Mouse (Mus musculus): ENCODE measurements around the gene 2010111I01Rik. TPM values are rescaled to one million over a fixed set of nuclear protein-coding genes. Genes with fewer than 3 reads are reported as not detected.

2010111I01Rik gene
- polyA plus RNA-seq, 1 experiment from 2014 or later: 119 TPM

DNA sequence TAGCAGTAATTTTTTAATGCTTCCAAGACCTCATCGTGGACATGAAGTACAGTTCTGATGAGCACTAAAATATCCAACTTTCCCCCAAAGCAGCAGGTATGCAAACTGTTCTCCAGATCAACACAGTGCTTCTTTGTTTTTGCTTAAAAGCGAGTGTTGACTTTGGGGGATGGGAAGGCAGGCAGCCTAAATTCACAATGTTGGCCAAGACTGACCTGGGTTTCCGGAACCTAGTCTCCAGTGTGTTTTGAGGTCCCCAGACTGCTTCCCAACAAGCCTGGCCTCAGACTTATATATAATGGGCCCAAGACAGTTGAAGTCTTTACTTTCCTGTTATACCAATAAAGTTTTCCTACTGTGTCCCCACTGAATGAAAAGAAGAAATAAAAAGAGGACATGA is 359.6 kb downstream of the 2010111I01Rik start:
- Histone ChIP-seq H3K4me3 (replicated peaks; ENCODE audit: low read length) (no peak overlapping the region), H3K36me3 (ENCODE audit: control insufficient read depth, insufficient read depth, low read length) (no peaks in the 10 kb centered on the region), H3K9ac (ENCODE audit: low read length) (no peak overlapping the region), H3K9me3 (replicated peaks; ENCODE audit: control insufficient read depth, low read length) (no peaks in the 10 kb centered on the region), H3K4me1 (ENCODE audit: control insufficient read depth, insufficient read depth, low read length) (peaks cover 17% of the 10 kb centered on the region; the same call in 1 of the 2 replicates), H3K27ac (ENCODE audit: low read length) (peak overlapping the region; percentile 80), H3K27me3 (ENCODE audit: control insufficient read depth, insufficient read depth, low read length) (no peaks in the 10 kb centered on the region), H3K4me2 (ENCODE audit: low read depth, low read length) (no peak overlapping the region)
- WGBS: 50% methylated on average over 3 of the region's 3 CpGs
- no peak for ATAC-seq (ENCODE audit: insufficient read depth, low FRiP score)

DNA sequence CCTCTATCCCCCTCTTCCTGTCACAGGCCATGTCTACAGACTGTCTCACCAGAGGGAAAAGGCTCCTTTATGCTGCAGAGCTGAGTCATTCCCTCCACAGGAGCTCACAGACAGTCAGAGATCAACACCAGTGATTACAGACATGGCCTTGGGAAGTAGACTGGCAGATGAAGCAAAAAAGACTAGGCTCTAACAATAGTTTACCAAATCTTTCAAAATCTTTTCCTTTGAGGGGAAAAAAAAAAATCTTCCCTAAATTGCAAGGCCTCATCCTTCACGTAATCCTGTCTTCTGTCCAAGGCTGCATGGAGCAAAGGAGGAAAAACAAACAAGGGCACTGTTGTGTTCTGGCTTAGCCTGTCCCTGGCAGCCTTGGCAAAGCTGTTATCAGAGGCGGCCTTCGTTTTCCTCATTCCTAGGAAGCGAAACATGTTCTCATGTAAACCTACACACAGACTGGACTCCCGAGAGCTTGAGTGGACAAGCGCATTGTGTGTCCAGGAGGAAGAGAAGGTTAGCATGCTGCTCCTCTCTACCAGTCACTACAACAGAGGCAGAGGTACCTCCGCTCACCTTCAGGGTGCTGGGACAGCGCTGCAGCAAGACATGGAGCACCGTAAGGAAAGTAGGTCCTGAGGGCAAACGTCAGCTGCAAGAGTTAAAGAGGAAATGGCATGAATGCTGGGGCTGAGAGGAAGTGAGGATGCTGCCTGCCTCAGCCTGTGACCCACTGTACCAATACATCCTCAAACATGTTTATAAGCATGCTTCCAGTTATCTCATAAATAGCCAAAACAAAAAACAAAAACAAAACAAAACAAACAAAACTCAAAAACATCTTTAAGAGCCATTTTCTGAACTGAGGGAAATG is 360.5 kb downstream of the 2010111I01Rik start:
- 58% methylated on average over 10 of the region's 10 CpGs for WGBS
- H3K4me3 ChIP-seq (replicated peaks; ENCODE audit: low read length): no peak overlapping the region
- peak overlapping the region; percentile 80 for H3K27ac ChIP-seq (ENCODE audit: low read length)
- no peaks in the 10 kb centered on the region for H3K36me3 ChIP-seq (ENCODE audit: control insufficient read depth, insufficient read depth, low read length)
- H3K4me1 ChIP-seq (ENCODE audit: control insufficient read depth, insufficient read depth, low read length): peaks cover 20% of the 10 kb centered on the region; the same call in 1 of the 2 replicates
- H3K9me3 ChIP-seq (replicated peaks; ENCODE audit: control insufficient read depth, low read length): no peaks in the 10 kb centered on the region
- no peaks in the 10 kb centered on the region for H3K27me3 ChIP-seq (ENCODE audit: control insufficient read depth, insufficient read depth, low read length)
- H3K4me2 ChIP-seq (ENCODE audit: low read depth, low read length): no peak overlapping the region
- no peak overlapping the region for H3K9ac ChIP-seq (ENCODE audit: low read length)
- ATAC-seq (ENCODE audit: insufficient read depth, low FRiP score): no peak

DNA sequence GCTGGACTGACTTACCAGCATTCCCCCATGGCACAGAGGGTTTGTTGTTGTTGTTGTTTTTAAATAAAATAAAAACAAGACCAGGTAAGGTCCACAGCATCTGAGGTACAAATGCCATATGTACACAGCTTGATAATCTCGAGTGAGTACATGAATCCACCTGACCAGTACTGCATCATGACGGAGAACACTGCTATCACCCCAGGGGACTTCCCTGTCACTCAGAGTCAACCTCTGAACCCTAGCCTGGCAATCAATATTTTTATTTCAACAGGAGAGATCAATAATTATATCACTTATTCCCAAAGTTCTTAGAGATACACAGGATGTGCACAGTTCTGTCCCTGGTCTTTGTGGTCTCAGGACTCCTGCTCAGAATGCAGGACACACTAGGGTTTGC is 361.3 kb downstream of the 2010111I01Rik start:
- 61% methylated on average over 2 of the region's 2 CpGs for WGBS
- no peak for ATAC-seq (ENCODE audit: insufficient read depth, low FRiP score)

DNA sequence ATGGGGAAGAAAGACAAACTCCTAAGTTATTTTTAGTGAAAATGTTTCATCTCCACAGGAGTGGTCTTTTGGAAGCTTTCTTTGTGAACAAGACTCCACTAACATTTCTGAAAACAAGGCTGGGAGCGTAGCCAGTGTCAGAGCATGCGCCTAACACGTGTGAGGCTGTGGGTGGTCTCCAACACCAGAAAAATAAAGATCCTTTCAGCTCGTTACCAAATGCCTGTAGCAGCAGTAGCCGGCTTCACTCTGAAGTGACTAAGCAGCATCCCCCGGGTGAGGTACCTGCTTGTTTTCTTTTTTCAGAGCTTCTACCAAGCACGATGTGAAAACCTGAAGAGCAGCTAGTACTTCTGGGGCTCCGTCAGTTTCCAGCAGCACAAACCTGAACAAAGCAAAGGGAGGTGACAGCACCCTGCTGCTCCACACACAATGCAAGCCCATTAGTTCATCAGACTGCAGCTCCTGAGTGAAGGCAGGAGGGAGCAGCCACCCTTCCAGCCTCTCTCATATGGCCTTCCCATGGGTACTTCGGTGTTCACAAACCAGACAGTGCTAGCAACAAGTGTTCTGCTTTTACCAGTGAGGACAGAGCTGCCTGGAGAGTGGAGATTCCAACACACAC is 365.7 kb downstream of the 2010111I01Rik start:
- no peak for ATAC-seq (ENCODE audit: insufficient read depth, low FRiP score)

More for the DNA sequence above, 361.3 kb downstream of the 2010111I01Rik start:
- Histone ChIP-seq H3K9me3 (replicated peaks; ENCODE audit: control insufficient read depth, low read length) (no peaks in the 10 kb centered on the region), H3K9ac (ENCODE audit: low read length) (no peak overlapping the region), H3K27me3 (ENCODE audit: control insufficient read depth, insufficient read depth, low read length) (no peaks in the 10 kb centered on the region), H3K36me3 (ENCODE audit: control insufficient read depth, insufficient read depth, low read length) (no peaks in the 10 kb centered on the region), H3K27ac (ENCODE audit: low read length) (no peak overlapping the region), H3K4me1 (ENCODE audit: control insufficient read depth, insufficient read depth, low read length) (peaks cover 20% of the 10 kb centered on the region), H3K4me3 (replicated peaks; ENCODE audit: low read length) (no peak overlapping the region), H3K4me2 (ENCODE audit: low read depth, low read length) (no peak overlapping the region)

DNA sequence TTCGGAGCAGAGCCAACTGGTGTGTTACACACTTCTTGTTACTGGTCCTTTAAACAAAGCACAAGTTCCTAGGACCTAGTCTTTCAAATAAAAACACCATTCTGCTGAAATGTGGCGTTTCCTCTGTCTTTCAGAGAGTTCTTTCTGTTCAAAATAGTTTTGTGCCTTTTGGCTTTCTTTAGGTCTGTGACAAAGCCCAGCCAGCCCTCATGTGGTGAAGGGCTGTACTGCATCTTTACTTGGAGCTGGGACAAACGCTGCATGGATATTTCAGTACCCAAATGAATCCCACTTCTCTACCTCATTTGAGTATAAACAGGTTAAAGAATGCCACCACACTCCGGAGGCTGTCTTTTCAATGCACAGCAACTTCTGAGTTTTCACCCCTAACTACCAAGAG is 366.7 kb downstream of the 2010111I01Rik start:
- H3K4me2 ChIP-seq (ENCODE audit: low read depth, low read length): no peak overlapping the region
- H3K9ac ChIP-seq (ENCODE audit: low read length): no peak overlapping the region
- 37% methylated on average over 4 of the region's 4 CpGs for WGBS
- H3K36me3 ChIP-seq (ENCODE audit: control insufficient read depth, insufficient read depth, low read length): no peaks in the 10 kb centered on the region
- no peaks in the 10 kb centered on the region for H3K9me3 ChIP-seq (replicated peaks; ENCODE audit: control insufficient read depth, low read length)
- ATAC-seq (ENCODE audit: insufficient read depth, low FRiP score): no peak
- peaks cover 13% of the 10 kb centered on the region for H3K4me1 ChIP-seq (ENCODE audit: control insufficient read depth, insufficient read depth, low read length)
- no peak overlapping the region for H3K4me3 ChIP-seq (replicated peaks; ENCODE audit: low read length)
- 0 out of 2 replicates have a peak overlapping the region, but pooled peaks have one; percentile 0 for H3K27ac ChIP-seq (ENCODE audit: low read length)
- no peaks in the 10 kb centered on the region for H3K27me3 ChIP-seq (ENCODE audit: control insufficient read depth, insufficient read depth, low read length)

More for the DNA sequence above, 365.7 kb downstream of the 2010111I01Rik start:
- Histone ChIP-seq H3K36me3 (ENCODE audit: control insufficient read depth, insufficient read depth, low read length) (no peaks in the 10 kb centered on the region), H3K27me3 (ENCODE audit: control insufficient read depth, insufficient read depth, low read length) (no peaks in the 10 kb centered on the region), H3K4me2 (ENCODE audit: low read depth, low read length) (no peak overlapping the region), H3K4me1 (ENCODE audit: control insufficient read depth, insufficient read depth, low read length) (peaks cover 5% of the 10 kb centered on the region; the same call in 1 of the 2 replicates), H3K4me3 (replicated peaks; ENCODE audit: low read length) (no peak overlapping the region), H3K27ac (ENCODE audit: low read length) (peak overlapping the region; percentile 46; the same call in 1 of the 2 replicates), H3K9me3 (replicated peaks; ENCODE audit: control insufficient read depth, low read length) (no peaks in the 10 kb centered on the region), H3K9ac (ENCODE audit: low read length) (0 out of 2 replicates have a peak overlapping the region, but pooled peaks have one; percentile 26)
- WGBS: 34% methylated on average over 9 of the region's 9 CpGs

DNA sequence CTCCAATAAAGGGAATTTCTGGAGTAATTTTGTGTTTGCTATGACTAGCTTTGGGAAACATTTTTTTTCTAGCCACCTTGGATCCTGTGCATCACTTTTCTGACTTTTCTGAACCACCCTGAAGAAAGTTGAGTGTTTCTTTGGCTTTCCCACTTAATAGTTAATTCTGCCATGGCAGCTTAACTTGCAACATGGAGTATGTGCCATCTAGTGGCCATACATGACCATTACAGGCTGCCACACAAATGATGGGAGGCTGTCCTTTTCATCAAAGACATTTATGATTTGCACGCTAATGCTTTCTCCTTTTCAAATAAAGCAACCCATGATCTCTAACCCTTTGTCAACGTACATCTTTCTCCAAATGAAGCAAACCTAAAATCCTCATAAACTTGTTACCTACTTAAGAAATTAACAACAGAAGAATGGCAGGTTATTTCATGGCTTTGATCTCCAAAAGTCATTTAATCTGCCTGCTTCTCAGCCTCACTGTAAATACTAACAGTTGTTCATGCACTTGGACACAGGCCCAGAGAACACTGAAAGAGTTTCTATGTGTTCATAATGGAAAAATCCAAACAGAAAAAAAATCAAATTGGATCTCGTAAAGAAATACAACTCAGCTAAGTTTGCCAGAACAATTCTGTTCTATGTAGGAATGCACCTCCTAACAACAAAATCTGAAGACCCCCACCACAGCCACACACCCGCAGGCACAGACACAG is 368.0 kb downstream of the 2010111I01Rik start:
- Histone ChIP-seq H3K27ac (ENCODE audit: low read length) (no peak overlapping the region), H3K4me2 (ENCODE audit: low read depth, low read length) (no peak overlapping the region), H3K9me3 (replicated peaks; ENCODE audit: control insufficient read depth, low read length) (no peaks in the 10 kb centered on the region), H3K36me3 (ENCODE audit: control insufficient read depth, insufficient read depth, low read length) (no peaks in the 10 kb centered on the region), H3K27me3 (ENCODE audit: control insufficient read depth, insufficient read depth, low read length) (no peaks in the 10 kb centered on the region), H3K4me1 (ENCODE audit: control insufficient read depth, insufficient read depth, low read length) (peaks cover 15% of the 10 kb centered on the region), H3K4me3 (replicated peaks; ENCODE audit: low read length) (no peak overlapping the region), H3K9ac (ENCODE audit: low read length) (no peak overlapping the region)
- ATAC-seq (ENCODE audit: insufficient read depth, low FRiP score): no peak
- 33% methylated on average over 4 of the region's 4 CpGs for WGBS

DNA sequence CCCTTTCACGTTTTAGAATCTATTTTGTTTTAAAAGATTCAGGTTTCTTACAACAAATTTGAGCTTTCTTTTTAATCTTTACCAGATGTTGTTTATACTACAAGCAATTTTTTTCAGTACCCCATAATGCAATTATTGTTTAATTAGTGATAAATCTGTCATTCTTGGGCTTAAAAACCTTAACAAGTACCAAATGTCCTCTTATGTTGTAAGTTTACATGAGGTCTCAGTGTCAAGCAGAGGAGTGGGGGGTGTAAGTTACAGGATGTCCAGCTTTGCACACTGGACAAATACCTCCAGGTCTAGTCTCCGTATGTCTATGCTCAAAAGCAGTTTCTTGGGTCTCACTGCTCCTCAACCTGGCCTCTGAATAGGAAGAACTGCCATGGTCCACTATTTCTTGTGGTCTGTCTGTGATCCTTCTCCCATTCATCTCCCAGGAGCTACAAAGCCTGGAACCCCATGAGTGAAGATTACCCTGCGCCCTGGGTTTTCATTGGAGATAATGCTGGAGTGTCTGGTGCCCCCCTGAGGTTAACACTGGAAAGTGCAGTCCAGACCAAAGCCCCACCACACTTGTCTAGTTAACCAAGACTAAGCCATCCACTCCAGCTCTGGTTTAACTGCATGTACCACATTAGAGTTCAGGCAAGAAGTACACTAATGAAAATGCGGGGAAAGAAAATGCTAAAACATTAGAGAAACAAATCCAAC is 370.9 kb downstream of the 2010111I01Rik start:
- Histone ChIP-seq H3K9me3 (replicated peaks; ENCODE audit: control insufficient read depth, low read length) (no peaks in the 10 kb centered on the region), H3K27ac (ENCODE audit: low read length) (peak overlapping the region; percentile 57), H3K4me3 (replicated peaks; ENCODE audit: low read length) (no peak overlapping the region), H3K36me3 (ENCODE audit: control insufficient read depth, insufficient read depth, low read length) (no peaks in the 10 kb centered on the region), H3K27me3 (ENCODE audit: control insufficient read depth, insufficient read depth, low read length) (no peaks in the 10 kb centered on the region), H3K4me1 (ENCODE audit: control insufficient read depth, insufficient read depth, low read length) (peaks cover 12% of the 10 kb centered on the region), H3K4me2 (ENCODE audit: low read depth, low read length) (no peak overlapping the region), H3K9ac (ENCODE audit: low read length) (no peak overlapping the region)
- 56% methylated on average over 4 of the region's 4 CpGs for WGBS
- ATAC-seq (ENCODE audit: insufficient read depth, low FRiP score): no peak

DNA sequence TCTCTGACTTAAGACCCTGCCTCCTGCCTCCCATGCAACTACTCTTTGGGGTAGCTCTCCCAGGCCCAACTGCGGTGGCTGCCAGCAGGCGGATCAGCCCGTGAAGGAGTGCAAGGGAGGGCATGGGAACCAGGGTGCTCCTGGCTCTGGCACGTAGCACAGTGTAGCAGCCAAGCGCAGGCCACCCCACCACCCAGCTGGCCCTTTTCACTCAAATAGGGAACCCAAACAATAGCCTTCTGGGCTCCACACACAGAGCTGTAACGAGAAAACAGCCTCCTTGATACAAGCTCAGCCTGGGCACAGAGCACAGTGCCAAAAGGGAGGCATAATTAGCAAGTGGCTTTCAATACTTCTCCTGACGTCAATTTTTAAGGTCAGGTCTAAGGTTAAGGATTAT is 371.6 kb downstream of the 2010111I01Rik start:
- ATAC-seq (ENCODE audit: insufficient read depth, low FRiP score): peak; percentile 57
- Histone ChIP-seq H3K4me3 (replicated peaks; ENCODE audit: low read length) (no peak overlapping the region), H3K4me1 (ENCODE audit: control insufficient read depth, insufficient read depth, low read length) (peaks cover 12% of the 10 kb centered on the region), H3K27ac (ENCODE audit: low read length) (peak overlapping the region; percentile 57), H3K9me3 (replicated peaks; ENCODE audit: control insufficient read depth, low read length) (no peaks in the 10 kb centered on the region), H3K9ac (ENCODE audit: low read length) (peak overlapping the region; percentile 35), H3K27me3 (ENCODE audit: control insufficient read depth, insufficient read depth, low read length) (no peaks in the 10 kb centered on the region), H3K4me2 (ENCODE audit: low read depth, low read length) (no peak overlapping the region), H3K36me3 (ENCODE audit: control insufficient read depth, insufficient read depth, low read length) (no peaks in the 10 kb centered on the region)
- 59% methylated on average over 7 of the region's 7 CpGs for WGBS
